Comparison of ENCODE assay signal across 8 mouse cellular contexts in the genomic region with DNA sequence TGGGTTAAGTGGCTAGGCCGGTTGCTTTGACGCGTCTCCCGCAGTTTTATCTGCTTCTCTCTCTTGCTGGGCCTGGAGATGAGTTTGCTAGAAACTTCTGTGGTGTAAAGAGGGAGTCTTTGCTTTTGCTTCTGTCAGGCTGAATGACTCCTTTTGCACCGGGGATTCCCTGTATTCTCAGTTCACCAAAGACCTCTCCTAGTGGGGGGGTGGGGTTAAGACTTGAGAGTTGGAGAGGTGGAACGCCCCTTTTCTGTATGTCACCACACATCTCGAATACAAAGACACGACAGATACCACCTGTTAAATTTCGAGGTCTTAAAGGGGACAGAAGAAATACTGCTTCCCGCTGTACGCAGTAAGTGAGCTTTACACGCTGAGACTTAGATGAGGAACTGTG. TPM values are rescaled to one million over a fixed set of nuclear protein-coding genes. Genes with fewer than 3 reads are reported as not detected.
DNase-seq lines count a peak whose midpoint lies in the region; ATAC-seq and TF ChIP-seq lines count a peak whose summit lies in the region.

Gene Tmem63b, minus strand, starts transcription at position 190 of the 400 bp plus-strand sequence.

- H3K9ac ChIP-seq in lung, embryonic 16.5 days (ENCODE audit: low read length) = peak within 1 kb of the TSS; percentile 97
- H3K9ac ChIP-seq in forebrain, postnatal 0 days = peak within 1 kb of the TSS; percentile 89
- H3K9ac ChIP-seq in hindbrain, embryonic 16.5 days (ENCODE audit: low read depth, low read length) = peak within 1 kb of the TSS; percentile 86
- peak within 1 kb of the TSS; percentile 91 for H3K9ac ChIP-seq in stomach, postnatal 0 days (ENCODE audit: low read length)

- H3K4me3 ChIP-seq in lung, embryonic 16.5 days (ENCODE audit: low read length) = peak within 1 kb of the TSS; percentile 94
- H3K4me3 ChIP-seq in forebrain, postnatal 0 days (ENCODE audit: low read depth, low read length) = peak within 1 kb of the TSS; percentile 78
- H3K4me3 ChIP-seq in hindbrain, embryonic 16.5 days (ENCODE audit: low read length) = peak within 1 kb of the TSS; percentile 80
- peak within 1 kb of the TSS; percentile 93 for H3K4me3 ChIP-seq in stomach, postnatal 0 days (ENCODE audit: low read depth, low read length)

- H3K27ac ChIP-seq in lung, embryonic 16.5 days (ENCODE audit: low read length) = peak within 1 kb of the TSS; percentile 85
- H3K27ac ChIP-seq in forebrain, postnatal 0 days (ENCODE audit: low read depth, low read length) = peak within 1 kb of the TSS; percentile 84
- H3K27ac ChIP-seq in hindbrain, embryonic 16.5 days (ENCODE audit: low read depth, low read length) = peak within 1 kb of the TSS; percentile 86
- peak within 1 kb of the TSS; percentile 90 for H3K27ac ChIP-seq in stomach, postnatal 0 days (replicated peaks)

- peak within 1 kb of the TSS; percentile 73 for H3K4me2 ChIP-seq in lung, embryonic 16.5 days (ENCODE audit: low read depth, low read length)
- H3K4me2 ChIP-seq in forebrain, postnatal 0 days (ENCODE audit: low read depth) = peak within 1 kb of the TSS; percentile 83
- H3K4me2 ChIP-seq in hindbrain, embryonic 16.5 days (ENCODE audit: low read length) = peak within 1 kb of the TSS; percentile 86
- H3K4me2 ChIP-seq in stomach, postnatal 0 days (replicated peaks; ENCODE audit: low read depth) = peak within 1 kb of the TSS; percentile 88

- 0 out of 2 replicates have a peak, but pooled peaks have one; percentile 11 for ATAC-seq in lung, embryonic 16.5 days (ENCODE audit: low read depth)
- ATAC-seq in forebrain, postnatal 0 days = peak; percentile 9; the same call in 1 of the 2 replicates
- no peak for ATAC-seq in hindbrain, embryonic 16.5 days
- no peak for ATAC-seq in stomach, postnatal 0 days (ENCODE audit: low FRiP score, low TSS enrichment)

- no peak for TF ChIP-seq EP300 in stomach, postnatal 0 days (optimal IDR thresholded peaks at IDR 0.05)

- H3K36me3 ChIP-seq in lung, embryonic 16.5 days (ENCODE audit: control insufficient read depth, insufficient read depth, low read length) = no peaks in the 10 kb centered on the region
- H3K36me3 ChIP-seq in forebrain, postnatal 0 days (ENCODE audit: insufficient read depth) = no peaks in the 10 kb centered on the region
- no peaks in the 10 kb centered on the region for H3K36me3 ChIP-seq in hindbrain, embryonic 16.5 days (ENCODE audit: control insufficient read depth, insufficient read depth, low read length)
- no peaks in the 10 kb centered on the region for H3K36me3 ChIP-seq in stomach, postnatal 0 days (ENCODE audit: control insufficient read depth, insufficient read depth, low read length)

- no peak for DNase-seq in lung, postnatal 10 days
- no peak for DNase-seq in adrenal gland, adult 2 months
- no peak for DNase-seq in forebrain, postnatal 0 days
- DNase-seq in lung, postnatal 36 days = peak; percentile 38
- DNase-seq in stomach, postnatal 0 days (ENCODE audit: low spot score) = no peak
- no peak for DNase-seq in right cerebral cortex, adult 2 months (ENCODE audit: low spot score in 2 of 2)

- TF ChIP-seq CTCF in forebrain, postnatal 0 days (IDR thresholded peaks at IDR 0.05; ENCODE audit: low read depth) = no peak
- no peak for TF ChIP-seq CTCF in stomach, postnatal 0 days (IDR thresholded peaks at IDR 0.05; ENCODE audit: low read depth)

- 3% methylated on average over 12 of the region's 12 CpGs for WGBS in lung, embryonic 16.5 days
- WGBS in forebrain, postnatal 0 days = 5% methylated on average over 12 of the region's 12 CpGs
- 8% methylated on average over 12 of the region's 12 CpGs for WGBS in hindbrain, embryonic 16.5 days
- 2% methylated on average over 12 of the region's 12 CpGs for WGBS in stomach, postnatal 0 days

- no peaks in the 10 kb centered on the region for H3K9me3 ChIP-seq in lung, embryonic 16.5 days (ENCODE audit: control insufficient read depth, low read length)
- H3K9me3 ChIP-seq in forebrain, postnatal 0 days (ENCODE audit: low read length) = no peaks in the 10 kb centered on the region
- H3K9me3 ChIP-seq in hindbrain, embryonic 16.5 days (ENCODE audit: control insufficient read depth, low read length) = no peaks in the 10 kb centered on the region
- H3K9me3 ChIP-seq in stomach, postnatal 0 days (ENCODE audit: control insufficient read depth, low read length) = no peaks in the 10 kb centered on the region

- H3K4me1 ChIP-seq in lung, embryonic 16.5 days (replicated peaks; ENCODE audit: control insufficient read depth, insufficient read depth, low read length) = peaks cover 22% of the 10 kb centered on the region
- peaks cover 11% of the 10 kb centered on the region; the same call in 1 of the 2 replicates for H3K4me1 ChIP-seq in forebrain, postnatal 0 days (ENCODE audit: insufficient read depth)
- peaks cover 19% of the 10 kb centered on the region for H3K4me1 ChIP-seq in hindbrain, embryonic 16.5 days (ENCODE audit: control insufficient read depth, insufficient read depth, low read depth, low read length)
- H3K4me1 ChIP-seq in stomach, postnatal 0 days (replicated peaks; ENCODE audit: control insufficient read depth, insufficient read depth) = peaks cover 4% of the 10 kb centered on the region; the same call in 1 of the 2 replicates

- no peaks in the 10 kb centered on the region for H3K27me3 ChIP-seq in lung, embryonic 16.5 days (ENCODE audit: control insufficient read depth, insufficient read depth, low read depth, low read length)
- no peaks in the 10 kb centered on the region for H3K27me3 ChIP-seq in forebrain, postnatal 0 days (ENCODE audit: insufficient read depth, low read length)
- H3K27me3 ChIP-seq in hindbrain, embryonic 16.5 days (replicated peaks; ENCODE audit: control insufficient read depth, insufficient read depth, low read length) = no peaks in the 10 kb centered on the region
- no peaks in the 10 kb centered on the region for H3K27me3 ChIP-seq in stomach, postnatal 0 days (ENCODE audit: control insufficient read depth, insufficient read depth, low read length)

RNA-seq across cellular contexts. Expression of gene Tmem63b, which starts in this region (rescaled TPM):
- polyA plus RNA-seq in lung, embryonic 16.5 days (2015; fragmentation: Nextera tagmentation; extraction: Ambion mirVana) = 52.7 and 55.6 TPM in 2 replicates
- 10 to 100 TPM; 37.9 to 54.8 TPM for total RNA-seq in adrenal gland, adult 2 months (2021)
- 68.9 and 71.9 TPM in 2 replicates for polyA plus RNA-seq in adrenal gland, adult 2 months (2012; rRNA removed)
- total RNA-seq in forebrain, postnatal 0 days (2014; rRNA removed) = 198 and 228 TPM in 2 replicates
- polyA plus RNA-seq in forebrain, postnatal 0 days (2015; fragmentation: Nextera tagmentation; extraction: Ambion mirVana) = 109 and 131 TPM in 2 replicates
- polyA plus RNA-seq in hindbrain, embryonic 16.5 days (2015; fragmentation: Nextera tagmentation; extraction: Ambion mirVana) = 147 and 148 TPM in 2 replicates
- polyA plus RNA-seq in stomach, postnatal 0 days (2015; fragmentation: Nextera tagmentation; extraction: Ambion mirVana) = 40.9 and 45.0 TPM in 2 replicates

Comparison
In these comparisons a context has a peak if more than half of its experiments do, and no peak if none do; other contexts are left out.
1. ATAC-seq: peak in lung, embryonic 16.5 days (single experiment) and forebrain, postnatal 0 days (single experiment); none in hindbrain, embryonic 16.5 days (single experiment) and stomach, postnatal 0 days (single experiment).
2. Peak in every context shown above with its lines, with median percentiles within 50 percentile points of each other: H3K27ac ChIP-seq, H3K4me2 ChIP-seq, H3K4me3 ChIP-seq and H3K9ac ChIP-seq.